Mouse (Mus musculus): ENCODE measurements around the gene Gria4.

Gria4 gene

GRCm38 (mm10) chr9:4573596-4573995, 222.4 kb downstream of the Gria4 start:
- no peak for DNase-seq (ENCODE audit: low read depth, low spot score)

- no peak for DNase-seq (ENCODE audit: low read depth, low spot score)
Measured at GRCm38 (mm10) chr9:4555415-4555959, 240.5 kb downstream of the Gria4 start.

- no peak for DNase-seq (ENCODE audit: low read depth, low spot score)
Measured at GRCm38 (mm10) chr9:4539218-4539617, 256.8 kb downstream of the Gria4 start.

- DNase-seq (ENCODE audit: low read depth, low spot score), result peak; percentile 56
Measured at GRCm38 (mm10) chr9:4536514-4537150, 259.4 kb downstream of the Gria4 start.

GRCm38 (mm10) chr9:4514563-4514885, 281.5 kb downstream of the Gria4 start:
- no peak for DNase-seq (ENCODE audit: low read depth, low spot score)

- no peak for DNase-seq (ENCODE audit: low read depth, low spot score)
Measured at GRCm38 (mm10) chr9:4513796-4514562, 282.1 kb downstream of the Gria4 start.

- DNase-seq (ENCODE audit: low read depth, low spot score), result no peak
Measured at GRCm38 (mm10) chr9:4506086-4506485, 289.9 kb downstream of the Gria4 start.

- DNase-seq (ENCODE audit: low read depth, low spot score), result no peak
Measured at GRCm38 (mm10) chr9:4505087-4505486, 290.9 kb downstream of the Gria4 start.

GRCm38 (mm10) chr9:4486428-4486827, 309.6 kb downstream of the Gria4 start:
- DNase-seq (ENCODE audit: low read depth, low spot score), result no peak

GRCm38 (mm10) chr9:4484502-4484901, 311.5 kb downstream of the Gria4 start:
- DNase-seq (ENCODE audit: low read depth, low spot score), result no peak

GRCm38 (mm10) chr9:4470791-4471190, 325.2 kb downstream of the Gria4 start:
- no peak for DNase-seq (ENCODE audit: low read depth, low spot score)

- DNase-seq (ENCODE audit: low read depth, low spot score), result no peak
Measured at GRCm38 (mm10) chr9:4459456-4460070, 336.5 kb downstream of the Gria4 start.

GRCm38 (mm10) chr9:4458193-4458592, 337.8 kb downstream of the Gria4 start:
- no peak for DNase-seq (ENCODE audit: low read depth, low spot score)

GRCm38 (mm10) chr9:4457644-4458043, 338.4 kb downstream of the Gria4 start:
- no peak for DNase-seq (ENCODE audit: low read depth, low spot score)

GRCm38 (mm10) chr9:4442908-4443307, 353.1 kb downstream of the Gria4 start:
- DNase-seq (ENCODE audit: low read depth, low spot score), result peak; percentile 80

- DNase-seq (ENCODE audit: low read depth, low spot score), result peak; percentile 59
Measured at GRCm38 (mm10) chr9:4400801-4401200, 395.2 kb downstream of the Gria4 start.

- no peak for DNase-seq (ENCODE audit: low read depth, low spot score)
Measured at GRCm38 (mm10) chr9:4376640-4377120, 419.4 kb downstream of the Gria4 start.

GRCm38 (mm10) chr9:4375828-4376639, 420.0 kb downstream of the Gria4 start, which contains the start of gene Msantd4:
TSS of gene Msantd4 (plus strand) at chr9:4376562.
- DNase-seq (ENCODE audit: low read depth, low spot score), result peak; percentile 99
